Mouse (Mus musculus) lung, postnatal 4 days (tissue): ENCODE measurements around the gene Ipmk.

Experiments used
- DNase-seq, 2 experiments: peaks; one replicate each; pipeline ENCODE4 v3.0.0; 2021

Gene Ipmk

GRCm38 (mm10) chr10:71347509-71347949, at the start of gene Ipmk:
Gene Ipmk (plus strand): TSS chr10:71347763.
- peak; percentile 98 to 99 for DNase-seq

GRCm38 (mm10) chr10:71300161-71300560, 47.4 kb upstream of the Ipmk start:
- DNase-seq: no peak

GRCm38 (mm10) chr10:71302490-71302889, 45.1 kb upstream of the Ipmk start:
- DNase-seq: no peak

- peak in 1 of 2 experiments; percentile 41 for DNase-seq
Observed at GRCm38 (mm10) chr10:71306190-71306589, 41.4 kb upstream of the Ipmk start.

- no peak for DNase-seq
Observed at GRCm38 (mm10) chr10:71306759-71307158, 40.8 kb upstream of the Ipmk start.

GRCm38 (mm10) chr10:71308199-71308598, 39.4 kb upstream of the Ipmk start:
- DNase-seq: no peak

- DNase-seq: no peak
Observed at GRCm38 (mm10) chr10:71310288-71310687, 37.3 kb upstream of the Ipmk start.

- no peak for DNase-seq
Observed at GRCm38 (mm10) chr10:71314596-71314995, 33.0 kb upstream of the Ipmk start.

GRCm38 (mm10) chr10:71316056-71316455, 31.5 kb upstream of the Ipmk start:
- peak in 1 of 2 experiments; percentile 5 for DNase-seq

- DNase-seq: peak in 1 of 2 experiments; percentile 4
Observed at GRCm38 (mm10) chr10:71316497-71316896, 31.1 kb upstream of the Ipmk start.

- DNase-seq: no peak
Observed at GRCm38 (mm10) chr10:71323669-71324068, 23.9 kb upstream of the Ipmk start.

GRCm38 (mm10) chr10:71326123-71326522, 21.4 kb upstream of the Ipmk start:
- no peak for DNase-seq

- peak; percentile 52 to 79 for DNase-seq
Observed at GRCm38 (mm10) chr10:71326789-71327188, 20.8 kb upstream of the Ipmk start.

GRCm38 (mm10) chr10:71327386-71327785, 20.2 kb upstream of the Ipmk start:
- no peak for DNase-seq

- no peak for DNase-seq
Observed at GRCm38 (mm10) chr10:71328382-71328781, 19.2 kb upstream of the Ipmk start.

GRCm38 (mm10) chr10:71328870-71329269, 18.7 kb upstream of the Ipmk start:
- DNase-seq: no peak

- DNase-seq: no peak
Observed at GRCm38 (mm10) chr10:71329295-71329694, 18.3 kb upstream of the Ipmk start.

- no peak for DNase-seq
Observed at GRCm38 (mm10) chr10:71330070-71330469, 17.5 kb upstream of the Ipmk start.

- DNase-seq: no peak
Observed at GRCm38 (mm10) chr10:71331908-71332307, 15.7 kb upstream of the Ipmk start.

- DNase-seq: no peak
Observed at GRCm38 (mm10) chr10:71332376-71332775, 15.2 kb upstream of the Ipmk start.

- no peak for DNase-seq
Observed at GRCm38 (mm10) chr10:71332859-71333258, 14.7 kb upstream of the Ipmk start.

- no peak for DNase-seq
Observed at GRCm38 (mm10) chr10:71337733-71338132, 9.8 kb upstream of the Ipmk start.

- no peak for DNase-seq
Observed at GRCm38 (mm10) chr10:71338156-71338905, 9.2 kb upstream of the Ipmk start.

- DNase-seq: no peak
Observed at GRCm38 (mm10) chr10:71339463-71339862, 8.1 kb upstream of the Ipmk start.

- DNase-seq: no peak
Observed at GRCm38 (mm10) chr10:71340195-71340594, 7.4 kb upstream of the Ipmk start.
